Mouse (Mus musculus) kidney, adult 2 months (tissue): ENCODE measurements around the gene Gmds.

Source experiments
- CTCF ChIP-seq: fragments of 200-500 bp; conservative IDR thresholded peaks from 2 replicates; pipeline ENCODE4 v1.5.1; 2011; ENCODE audit warnings: low read depth, mild to moderate bottlenecking, control low read depth, low read length, moderate library complexity, mixed read lengths; ENCODE audit not compliant: insufficient read depth, insufficient read length
- POLR2A ChIP-seq: fragments of 200-500 bp; IDR thresholded peaks from one replicate; pipeline ENCODE4 v1.6.1; 2011; ENCODE audit warnings: low read depth, low read length, control low read depth

GRCm38 (mm10) chr13:31827160-31827559 lies 511.4 kb downstream of the Gmds start:
- TF ChIP-seq POLR2A (no peak), CTCF (no peak)
